Mouse (Mus musculus) retina, postnatal 1 day (tissue): ENCODE data around the gene Dkkl1.

Experiments
- DNase-seq: peaks from one replicate; pipeline ENCODE4 v3.0.0-alpha.2; 2012

Dkkl1 gene

DNA sequence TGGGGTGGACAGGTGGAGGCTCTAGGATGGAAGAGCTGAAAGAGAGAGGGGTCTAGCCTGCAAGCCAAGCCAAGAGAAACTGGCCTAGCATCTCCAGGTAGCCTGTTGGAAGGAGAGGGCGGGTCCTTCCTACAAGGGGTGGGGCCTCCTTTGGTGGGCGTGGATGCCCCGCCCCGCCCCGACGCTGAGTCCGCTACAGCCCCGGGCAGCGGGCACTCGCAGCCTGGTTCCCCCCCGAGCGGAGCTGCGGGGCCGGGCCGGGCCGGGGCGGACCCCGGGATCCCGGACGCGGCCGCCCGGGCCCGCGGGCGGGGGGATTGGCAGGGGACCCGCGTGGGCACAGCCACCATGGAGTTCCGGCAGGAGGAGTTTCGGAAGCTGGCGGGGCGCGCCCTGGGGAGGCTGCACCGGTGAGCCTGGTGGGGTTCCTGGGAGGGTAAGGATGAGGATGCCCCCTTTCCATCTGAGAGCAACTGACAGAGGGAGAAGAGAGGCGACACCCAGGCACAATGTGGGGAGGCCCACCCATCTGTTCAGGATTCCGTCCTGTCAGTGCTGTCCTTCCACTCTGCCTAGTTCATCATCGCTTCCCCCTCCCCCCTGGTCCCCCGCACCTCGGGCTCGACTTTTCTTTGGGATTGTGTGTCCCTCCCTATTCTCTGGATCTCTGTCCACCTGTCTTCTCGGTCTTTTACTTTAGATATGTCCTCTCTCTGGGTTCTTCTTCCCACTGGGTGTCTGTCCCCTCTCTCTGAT lies 48.0 kb downstream of the Dkkl1 start, which contains the start of gene Slc17a7:
TSS of gene Slc17a7 (plus strand) at position 215 of the 756 bp plus-strand sequence.
- peak; percentile 63 for DNase-seq

DNA sequence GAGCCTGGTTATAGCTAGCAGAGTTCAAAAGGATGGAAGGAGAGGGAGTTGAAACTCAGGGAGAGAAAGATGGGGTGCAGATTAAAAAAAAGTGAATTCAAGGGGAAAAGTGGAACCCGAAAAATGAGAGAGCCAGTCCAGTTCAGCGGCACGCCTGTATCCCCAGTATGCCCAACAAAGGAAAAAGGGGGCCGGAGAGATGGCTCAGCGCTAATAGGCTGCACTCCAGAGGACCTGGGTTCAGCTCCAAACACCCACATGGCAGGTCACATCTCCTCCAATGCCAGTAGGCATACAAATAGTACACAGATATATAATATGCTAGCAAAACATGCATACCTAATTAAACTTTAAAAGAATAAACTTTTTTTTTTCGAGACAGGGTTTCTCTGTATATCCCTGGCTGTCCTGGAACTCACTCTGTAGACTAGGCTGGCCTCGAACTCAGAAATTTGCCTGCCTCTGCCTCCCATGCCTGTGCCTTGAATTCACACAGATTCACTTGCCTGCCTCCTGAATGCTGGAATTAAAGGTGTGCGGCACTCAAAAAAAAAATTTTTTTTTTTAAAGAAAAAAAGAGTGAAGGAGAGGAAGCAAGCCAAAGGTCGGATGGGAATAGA lies 48.8 kb downstream of the Dkkl1 start:
- no peak for DNase-seq

DNA sequence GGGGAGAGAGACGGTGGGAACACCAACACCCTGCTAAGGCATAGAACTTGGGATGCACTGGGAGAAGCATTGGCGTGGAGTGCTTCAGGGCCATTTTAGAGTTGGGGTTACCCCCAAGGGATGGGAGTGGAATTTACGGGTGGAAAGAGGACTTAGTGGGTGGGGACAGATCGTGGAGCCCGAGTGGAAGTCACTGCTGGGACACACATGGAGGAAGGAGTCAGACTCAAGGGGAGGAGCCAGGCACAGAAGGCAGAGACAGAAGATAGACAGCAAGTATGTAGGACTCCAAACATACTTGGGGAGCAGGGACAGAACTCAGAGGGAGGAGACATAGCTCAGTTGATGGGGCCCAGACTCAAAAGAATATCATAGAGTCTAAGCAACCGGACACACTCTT lies 49.4 kb downstream of the Dkkl1 start:
- no peak for DNase-seq

DNA sequence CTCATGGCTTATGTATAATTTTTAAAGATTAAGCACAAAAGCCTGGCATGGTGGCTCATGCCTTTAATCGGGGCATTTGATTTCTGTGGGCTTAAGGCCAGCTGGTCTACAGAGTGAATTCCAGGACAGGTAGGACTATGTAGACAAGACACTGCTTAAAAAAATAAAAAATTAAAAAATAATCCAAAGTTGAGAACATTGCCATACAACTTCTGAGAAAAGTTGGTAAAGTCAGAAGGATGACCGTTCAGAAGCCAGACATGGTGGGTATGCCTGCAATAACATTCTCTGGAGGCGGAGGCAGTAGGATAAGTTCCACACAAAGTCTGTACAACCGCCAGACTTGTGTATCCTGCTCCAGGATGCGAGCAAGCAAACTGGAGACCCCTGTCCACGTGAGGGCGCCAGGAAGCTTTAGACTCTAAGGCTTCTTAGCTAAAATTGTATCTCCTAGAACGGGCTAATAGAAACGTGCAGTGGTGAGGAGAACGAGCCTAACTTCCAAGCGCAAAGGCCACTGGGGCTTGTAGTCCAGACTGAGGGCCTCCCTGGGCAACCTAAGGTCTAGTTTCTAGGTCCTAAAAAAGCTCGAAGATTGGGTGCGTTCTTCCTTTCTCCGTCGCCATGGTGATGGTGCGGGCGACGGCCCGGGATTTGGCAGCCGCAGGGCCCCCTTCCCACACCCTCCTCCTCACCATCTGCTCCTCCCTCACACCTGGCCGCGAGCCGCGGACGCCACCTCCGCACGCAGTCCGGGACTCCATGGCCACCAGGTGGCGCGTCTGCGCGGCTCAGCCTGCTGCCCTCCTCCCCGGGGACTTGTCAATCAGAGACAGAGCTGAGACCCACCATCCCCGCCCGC lies 50.1 kb downstream of the Dkkl1 start:
- DNase-seq = peak; percentile 91

DNA sequence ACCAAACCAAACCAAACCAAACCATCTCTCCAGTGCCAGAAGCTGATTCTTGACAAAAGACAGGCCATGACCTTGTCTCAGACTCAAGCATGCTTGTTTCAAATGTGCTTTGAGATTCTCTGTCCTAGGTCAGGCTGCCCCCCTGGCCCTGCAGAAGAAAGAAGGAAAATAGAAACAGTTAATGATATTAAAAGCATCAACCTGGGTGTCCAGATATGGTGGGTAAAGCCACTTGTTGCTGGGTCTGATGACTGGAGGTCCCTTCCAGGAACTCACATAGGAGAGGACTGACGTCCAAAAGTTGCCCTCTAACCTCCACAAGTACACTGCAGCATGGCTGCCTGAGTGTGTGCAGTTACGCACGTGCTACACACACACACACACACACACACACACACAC lies 51.1 kb downstream of the Dkkl1 start:
- no peak for DNase-seq

DNA sequence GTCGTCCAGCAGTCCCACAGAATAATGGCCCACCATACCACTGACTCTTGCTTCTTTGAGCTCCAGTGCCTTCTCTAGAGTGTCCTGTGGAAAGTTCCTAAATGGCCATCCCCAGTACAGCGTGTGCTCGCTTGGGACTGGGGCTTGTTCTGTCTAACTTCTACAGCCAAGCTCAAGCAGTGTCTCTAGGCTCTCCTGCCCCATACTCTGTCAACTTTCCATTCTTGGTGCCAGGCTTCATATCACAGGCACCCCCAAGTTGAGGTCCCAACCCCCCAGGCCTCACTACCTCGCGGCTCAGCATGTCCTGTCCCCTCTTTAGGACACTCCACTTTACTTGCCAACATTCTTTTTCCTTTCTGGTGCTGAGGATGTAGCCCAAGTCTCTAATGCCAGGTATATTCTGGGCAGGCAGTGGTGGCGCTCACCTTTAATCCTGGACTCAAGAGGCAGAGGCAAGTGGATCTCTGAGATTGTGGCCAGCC lies 51.6 kb downstream of the Dkkl1 start:
- DNase-seq = no peak

DNA sequence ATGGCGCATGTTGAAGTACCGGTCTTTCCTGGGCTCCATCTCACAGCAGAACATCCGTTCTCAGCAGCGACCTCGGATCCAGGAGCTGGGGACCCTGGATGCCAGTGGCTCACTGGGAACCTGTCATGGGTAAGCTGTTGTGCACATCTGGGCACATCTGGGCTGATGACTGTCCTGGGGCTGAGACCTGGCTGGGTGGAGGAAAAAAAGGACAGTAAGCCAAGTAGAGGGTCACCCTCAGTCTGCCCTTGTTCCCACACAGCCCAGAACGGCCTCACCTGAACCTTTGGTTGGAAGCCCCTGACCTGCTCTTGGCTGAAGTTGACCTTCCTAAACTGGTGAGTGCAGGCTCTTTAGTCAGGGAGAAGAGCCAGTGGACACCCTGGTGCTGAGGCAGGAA lies 53.0 kb downstream of the Dkkl1 start:
- DNase-seq = no peak
